Mouse (Mus musculus) cerebellum, adult 2 months (tissue): ENCODE results near the gene Als2cl. TPM values are rescaled to one million over a fixed set of nuclear protein-coding genes. Genes with fewer than 3 reads are reported as not detected.

ENCODE experiments used
- DNase-seq, 2 experiments: peaks; one replicate each; pipeline ENCODE4 v3.0.0; 2021
- H3K27ac ChIP-seq: fragments of 200-500 bp; 2 replicates; pipeline ENCODE4 v1.5.1; 2012; ENCODE audit warnings: low read length, control low read depth, inconsistent platforms; ENCODE audit not compliant: insufficient read depth
- H3K27me3 ChIP-seq: fragments of 200-500 bp; 2 replicates; pipeline ENCODE4 v1.6.1; 2012; ENCODE audit warnings: inconsistent platforms, mild to moderate bottlenecking, low read length, moderate library complexity; ENCODE audit not compliant: control insufficient read depth, insufficient read depth
- H3K4me1 ChIP-seq: fragments of 200-500 bp; 2 replicates; pipeline ENCODE4 v1.6.1; 2011; ENCODE audit warnings: low read length; ENCODE audit not compliant: control insufficient read depth, insufficient read depth
- H3K4me3 ChIP-seq: fragments of 200-500 bp; replicated peaks from 2 replicates; pipeline ENCODE3; 2011; ENCODE audit warnings: mild to moderate bottlenecking, low read depth, low read length, control low read depth; ENCODE audit not compliant: insufficient read depth
- CTCF ChIP-seq: fragments of 200-500 bp; IDR thresholded peaks from 2 replicates; pipeline ENCODE4 v1.5.1; 2011; ENCODE audit warnings: low read depth, mild to moderate bottlenecking, control low read depth, low read length, moderate library complexity, borderline replicate concordance; ENCODE audit not compliant: insufficient read depth
- POLR2A ChIP-seq: fragments of 200-500 bp; IDR thresholded peaks from 2 replicates; pipeline ENCODE4 v1.6.1; 2011; ENCODE audit warnings: low read length, control low read depth, borderline replicate concordance; ENCODE audit not compliant: insufficient read depth
- WGBS: fragments of 180-500 bp; shearing (Covaris S2); methylation state at CpG from one replicate; pipeline ENCODE4 v1.1.7; 2018; 5-methylcytosine and 5-hydroxymethylcytosine counted together
- polyA plus RNA-seq: library from polyadenylated mRNA; depleted of rRNA; stranded (reverse); fragments of >200 nt; gene quantifications from 2 replicates; pipeline ENCODE4 v1.2.3, GENCODE M21; 2012

Gene Als2cl
- polyA plus RNA-seq, 1 experiment = 15.8 TPM

GRCm38 (mm10) chr9:110896595-110896994 lies 16.9 kb downstream of the Als2cl start:
- TF ChIP-seq CTCF (no peak), POLR2A (no peak)
- 30% methylated on average over 6 of the region's 6 CpGs for WGBS
- no peak overlapping the region for H3K27ac ChIP-seq
- H3K27me3 ChIP-seq = no peaks in the 10 kb centered on the region
- DNase-seq = no peak
- H3K4me1 ChIP-seq = no peaks in the 10 kb centered on the region; the same call in 1 of the 2 replicates
- H3K4me3 ChIP-seq = no peak overlapping the region

DNA sequence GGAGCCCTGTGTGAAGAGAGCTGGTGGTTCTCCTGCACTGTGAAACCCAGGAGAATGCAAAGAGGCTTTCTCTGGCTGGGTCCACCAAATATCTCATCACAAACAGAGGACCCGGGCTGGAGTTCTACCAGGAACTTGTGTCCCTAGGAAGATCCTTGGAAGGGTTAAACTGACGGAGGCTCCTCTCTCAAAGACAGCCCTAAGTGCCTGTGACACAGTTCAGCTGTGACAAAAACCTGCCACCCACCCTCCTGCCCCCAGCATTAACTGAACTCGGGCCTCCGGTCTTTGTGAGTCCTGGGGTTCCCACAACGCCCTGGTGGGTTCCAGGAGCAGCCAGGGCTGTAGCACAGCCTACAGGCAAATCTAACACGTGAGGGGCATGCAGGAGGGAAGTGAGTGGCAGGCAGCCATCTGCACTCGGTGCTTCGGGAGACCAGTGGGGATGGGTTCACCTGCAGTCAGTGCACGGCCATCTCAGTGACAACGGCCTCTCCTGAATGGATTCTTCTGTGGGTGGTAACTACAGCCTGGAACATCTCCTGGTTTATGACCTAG lies 19.9 kb downstream of the Als2cl start:
- DNase-seq = no peak
- H3K4me1 ChIP-seq = no peaks in the 10 kb centered on the region; the same call in 1 of the 2 replicates
- no peak overlapping the region for H3K4me3 ChIP-seq
- H3K27ac ChIP-seq = no peak overlapping the region
- H3K27me3 ChIP-seq = no peaks in the 10 kb centered on the region
- WGBS = 47% methylated on average over 10 of the region's 10 CpGs
- TF ChIP-seq CTCF = no peak
- TF ChIP-seq POLR2A = no peak

DNA sequence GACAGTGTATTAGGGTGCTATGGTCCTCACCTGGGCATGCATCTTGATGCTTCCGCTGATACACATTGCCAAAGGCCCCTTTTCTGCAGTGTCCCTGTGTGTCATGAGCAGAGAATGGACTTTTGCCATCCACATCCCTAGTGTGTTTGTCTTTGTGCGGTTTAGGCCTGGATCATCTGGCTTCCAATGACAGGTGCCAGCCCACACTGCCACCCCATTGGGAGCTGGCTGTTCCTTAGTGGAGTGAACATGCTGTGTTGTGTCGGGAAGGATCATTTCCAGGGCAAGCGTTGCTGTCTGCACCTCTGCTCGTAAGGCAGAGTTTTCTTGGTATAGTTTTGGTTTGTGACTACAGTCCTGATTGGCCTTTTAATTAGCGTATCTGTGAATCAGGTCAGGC lies 21.5 kb downstream of the Als2cl start:
- Histone ChIP-seq H3K27me3 (no peaks in the 10 kb centered on the region), H3K27ac (no peak overlapping the region), H3K4me3 (no peak overlapping the region), H3K4me1 (no peaks in the 10 kb centered on the region; the same call in 1 of the 2 replicates)
- 34% methylated on average over 6 of the region's 6 CpGs for WGBS
- TF ChIP-seq POLR2A (no peak), CTCF (no peak)
- no peak for DNase-seq

- Histone ChIP-seq H3K4me1 (no peaks in the 10 kb centered on the region; the same call in 1 of the 2 replicates), H3K27ac (no peak overlapping the region), H3K27me3 (no peaks in the 10 kb centered on the region), H3K4me3 (no peak overlapping the region)
- WGBS = 40% methylated on average over 4 of the region's 4 CpGs
- DNase-seq = no peak
- TF ChIP-seq CTCF (no peak), POLR2A (no peak)
Observed at GRCm38 (mm10) chr9:110902271-110902670, 22.6 kb downstream of the Als2cl start.

- no peaks in the 10 kb centered on the region for H3K4me1 ChIP-seq
- 82% methylated on average over 11 of the region's 11 CpGs for WGBS
- H3K27ac ChIP-seq = no peak overlapping the region
- DNase-seq = no peak
- H3K4me3 ChIP-seq = no peak overlapping the region
- no peak for TF ChIP-seq POLR2A
- TF ChIP-seq CTCF = no peak
- no peaks in the 10 kb centered on the region for H3K27me3 ChIP-seq
Observed at GRCm38 (mm10) chr9:110907201-110907837, 27.6 kb downstream of the Als2cl start.

- DNase-seq = no peak
- Histone ChIP-seq H3K4me1 (no peaks in the 10 kb centered on the region), H3K27me3 (no peaks in the 10 kb centered on the region), H3K27ac (no peak overlapping the region), H3K4me3 (no peak overlapping the region)
- 84% methylated on average over 4 of the region's 4 CpGs for WGBS
- TF ChIP-seq CTCF (no peak), POLR2A (no peak)
Observed at GRCm38 (mm10) chr9:110907838-110908630, 28.4 kb downstream of the Als2cl start.

DNA sequence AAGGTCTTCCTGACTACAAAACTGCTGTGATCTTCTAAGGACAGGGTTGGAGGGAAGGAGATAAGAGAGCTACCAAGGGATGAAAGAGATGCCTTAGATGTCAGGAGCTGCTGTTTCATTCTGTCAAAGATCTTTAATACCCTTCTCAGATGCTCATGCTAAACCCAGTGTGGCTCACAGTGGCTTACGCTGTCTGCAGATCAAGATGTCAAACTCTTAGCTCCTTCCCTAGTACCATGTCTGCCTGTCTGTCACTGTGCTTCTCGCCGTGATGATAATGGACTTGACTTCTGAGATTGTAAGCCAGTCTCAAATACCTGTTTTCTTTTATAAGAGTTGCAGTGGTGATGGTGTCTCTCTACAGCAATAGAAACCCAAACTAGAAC lies 29.0 kb downstream of the Als2cl start:
- H3K4me3 ChIP-seq = no peak overlapping the region
- H3K4me1 ChIP-seq = no peaks in the 10 kb centered on the region
- no peak overlapping the region for H3K27ac ChIP-seq
- DNase-seq = no peak
- TF ChIP-seq POLR2A (no peak), CTCF (no peak)
- H3K27me3 ChIP-seq = no peaks in the 10 kb centered on the region
- WGBS = 94% methylated on average over 3 of the region's 3 CpGs

DNA sequence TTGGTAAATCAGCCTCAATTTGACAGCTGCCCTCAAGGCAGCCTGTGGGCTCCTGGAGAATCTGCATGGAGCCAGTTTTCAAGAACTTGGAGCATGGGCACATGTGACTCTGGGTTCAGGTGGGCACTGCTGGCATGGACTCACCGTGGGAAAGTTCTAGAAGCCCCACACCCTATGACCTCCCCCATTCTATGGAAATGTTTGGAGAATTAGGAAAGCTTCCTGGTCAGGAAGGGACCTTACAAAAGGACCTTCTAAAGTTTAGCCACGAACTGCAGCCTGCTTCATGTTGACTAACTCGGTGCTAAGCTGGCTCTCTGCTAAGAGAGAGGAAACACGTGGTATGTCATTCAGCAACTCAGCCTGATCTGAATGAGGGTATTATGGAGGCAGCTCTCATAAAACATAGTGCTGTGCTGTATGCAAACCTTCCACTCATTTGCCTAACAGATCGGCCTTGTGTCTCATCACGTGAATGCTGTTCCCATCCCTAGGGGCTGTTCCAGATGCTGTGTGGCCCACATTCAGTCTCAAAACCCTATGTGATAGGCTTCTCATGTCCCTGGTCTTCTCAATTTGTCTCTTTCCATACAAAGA lies 29.8 kb downstream of the Als2cl start:
- 75% methylated on average over 6 of the region's 6 CpGs for WGBS

More for the DNA sequence above, 29.8 kb downstream of the Als2cl start:
- no peak for TF ChIP-seq POLR2A
- H3K4me3 ChIP-seq = no peak overlapping the region
- no peak for DNase-seq
- no peaks in the 10 kb centered on the region for H3K4me1 ChIP-seq
- no peak overlapping the region for H3K27ac ChIP-seq
- H3K27me3 ChIP-seq = no peaks in the 10 kb centered on the region
